Mouse (Mus musculus) granulocyte monocyte progenitor cell, adult 5-6 weeks (primary cell): Measurements from ENCODE around the gene Spns2. TPM values are rescaled to one million over a fixed set of nuclear protein-coding genes. Genes with fewer than 3 reads are reported as not detected.
A peak's percentile ranks its signal among the peaks of the same experiment; 100 is the strongest.

Source experiments
- ATAC-seq: replicated peaks from 2 replicates; pipeline ENCODE4 v1.8.0; 2016; ENCODE audit warnings: mild to moderate bottlenecking, moderate TSS enrichment, inconsistent platforms; ENCODE audit not compliant: poor library complexity, severe bottlenecking
- total RNA-seq, 2 experiments: library from RNA; stranded (forward) in 1 of 2; stranded (reverse) in 1 of 2; fragments of 200-712, 200-1000 nt in 1 of 2; fragments of >200 nt in 1 of 2; fragmentation: Nextera tagmentation in 1 of 2; gene quantifications; 2 replicates each; pipeline ENCODE4 v1.2.3; 2014 to 2017

The Spns2 gene
- total RNA-seq (2014; fragmentation: Nextera tagmentation) (27.1 and 41.2 TPM in 2 replicates), total RNA-seq (2017) (5.6 TPM in 2 replicates)

DNA sequence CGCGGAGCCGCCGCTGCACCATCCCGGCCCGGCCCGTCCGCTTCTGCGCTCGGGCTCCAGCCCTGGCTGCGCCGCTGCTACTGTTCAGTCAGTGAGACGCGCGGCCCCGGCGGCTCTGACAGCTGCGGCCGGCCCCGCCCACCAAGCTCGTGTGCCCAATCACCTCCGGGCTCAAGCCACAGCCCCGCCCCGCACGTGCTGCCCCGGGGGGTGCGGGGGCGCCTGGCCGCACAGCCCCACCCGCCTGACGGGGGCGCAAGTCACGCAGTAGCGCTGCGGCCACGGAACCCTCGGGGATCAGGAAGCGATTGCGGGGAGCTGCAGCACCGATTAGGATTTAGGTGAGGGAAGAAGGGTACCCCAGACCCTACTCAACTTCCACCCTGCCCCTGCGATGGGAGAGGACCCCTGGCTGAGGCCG is at the start of gene Spns2:
Spns2 (minus strand) TSS at position 24 of the 421 bp plus-strand sequence.
- peak; percentile 70 for ATAC-seq

DNA sequence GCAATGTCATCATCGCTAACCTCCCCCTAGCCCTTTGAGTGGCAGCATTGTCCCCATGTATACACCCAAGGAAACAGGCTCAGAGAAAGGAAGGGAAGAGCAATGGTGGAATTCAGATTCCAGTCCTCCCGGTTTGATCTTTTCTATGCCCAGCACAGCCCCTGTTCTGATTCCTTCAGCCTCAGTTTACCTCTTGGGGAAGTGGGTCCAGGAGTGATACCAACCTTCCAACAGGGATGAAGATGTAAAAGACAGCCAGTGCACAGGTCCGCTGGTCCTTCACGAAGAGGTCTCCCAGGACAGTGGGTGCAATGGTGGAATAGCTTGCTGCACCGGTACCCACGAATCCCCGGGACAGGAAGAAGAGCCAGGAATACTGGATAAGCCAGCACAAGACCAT is 49.1 kb upstream of the Spns2 start:
- ATAC-seq, result no peak

GRCm38 (mm10) chr11:72538037-72538755 is 48.5 kb upstream of the Spns2 start:
- peak; percentile 90 for ATAC-seq

DNA sequence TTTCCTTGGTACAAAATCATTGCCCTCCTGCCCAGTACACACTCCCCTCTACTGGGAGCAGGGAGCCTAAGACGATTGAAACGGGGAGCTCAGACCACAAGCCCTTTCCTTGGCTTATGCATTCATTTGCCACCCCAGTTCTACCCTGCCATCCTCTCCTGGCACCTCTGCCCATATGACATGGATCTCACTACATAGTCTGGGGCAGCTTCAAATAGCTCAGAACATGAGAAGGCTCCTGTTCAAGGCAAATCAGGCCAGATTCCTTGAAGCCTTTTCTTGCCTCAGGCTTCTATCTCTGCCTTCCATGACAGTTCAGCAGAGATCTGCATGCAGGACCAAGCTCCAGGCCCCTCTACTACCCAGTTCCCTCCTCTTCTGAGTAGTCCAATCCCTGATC is 47.8 kb upstream of the Spns2 start:
- ATAC-seq, result no peak

DNA sequence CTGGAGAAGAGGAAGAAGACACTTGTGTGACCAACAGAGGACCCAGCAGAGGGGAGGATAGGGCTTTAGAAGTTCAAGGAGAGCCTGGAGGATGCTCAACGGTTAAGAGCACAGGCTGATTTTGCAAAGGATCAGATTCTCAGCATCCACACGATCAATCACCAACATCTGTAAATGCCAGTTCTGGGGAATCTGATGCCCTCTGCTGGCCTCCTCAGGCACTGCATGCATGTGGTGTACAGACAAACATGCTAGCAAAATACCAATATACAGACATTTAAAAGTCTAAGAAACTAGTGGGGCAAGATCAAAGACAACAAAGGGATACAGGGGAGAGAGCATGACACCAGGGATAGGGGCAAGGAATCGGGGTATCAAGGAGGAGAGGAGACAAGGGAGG is 45.8 kb upstream of the Spns2 start:
- no peak for ATAC-seq

DNA sequence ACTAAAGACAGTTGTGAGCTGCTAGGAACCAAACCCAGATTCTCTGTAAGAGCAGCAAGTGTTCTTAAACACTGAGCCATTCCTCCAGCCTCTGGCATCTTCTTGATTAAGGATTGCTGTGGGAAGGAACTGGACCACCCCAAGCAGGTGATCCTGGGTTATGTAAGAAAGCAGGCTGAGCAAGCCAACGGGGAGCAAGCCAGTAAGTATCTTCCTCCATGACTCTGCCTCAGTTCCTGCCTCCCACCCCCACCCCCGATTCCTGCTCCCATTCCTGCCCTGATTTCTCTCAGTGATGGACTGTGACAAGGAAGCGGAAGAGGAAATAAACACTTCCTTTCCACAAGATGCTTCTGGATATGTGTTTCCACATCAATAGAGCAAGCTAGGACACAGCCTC is 43.2 kb upstream of the Spns2 start:
- ATAC-seq, result no peak

GRCm38 (mm10) chr11:72531632-72532031 is 41.9 kb upstream of the Spns2 start:
- ATAC-seq, result no peak

GRCm38 (mm10) chr11:72531144-72531543 is 41.4 kb upstream of the Spns2 start:
- no peak for ATAC-seq

- no peak for ATAC-seq
Observed at GRCm38 (mm10) chr11:72526190-72526589, 36.5 kb upstream of the Spns2 start.

GRCm38 (mm10) chr11:72523711-72524110 is 34.0 kb upstream of the Spns2 start:
- no peak for ATAC-seq

DNA sequence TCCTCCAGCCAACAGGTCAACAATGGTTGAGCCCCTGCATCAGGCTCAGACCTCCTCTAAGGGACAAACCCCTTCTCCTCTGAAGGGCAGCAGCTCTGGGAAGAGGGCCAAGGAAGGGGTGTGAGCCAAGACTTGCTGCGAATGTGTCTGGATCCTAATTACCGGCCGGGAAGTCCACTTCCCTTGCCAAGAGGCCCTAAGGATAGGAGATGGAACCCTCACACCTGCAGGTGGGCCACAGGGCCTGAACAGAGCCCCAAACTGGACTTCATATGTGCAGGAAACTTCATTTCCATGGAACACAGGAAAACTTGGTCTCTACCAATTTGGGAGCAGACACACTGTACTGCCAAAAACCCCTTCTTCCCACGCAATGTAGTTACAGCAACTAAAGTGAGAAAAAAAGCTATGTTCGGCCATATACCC is 32.9 kb upstream of the Spns2 start:
- no peak for ATAC-seq

DNA sequence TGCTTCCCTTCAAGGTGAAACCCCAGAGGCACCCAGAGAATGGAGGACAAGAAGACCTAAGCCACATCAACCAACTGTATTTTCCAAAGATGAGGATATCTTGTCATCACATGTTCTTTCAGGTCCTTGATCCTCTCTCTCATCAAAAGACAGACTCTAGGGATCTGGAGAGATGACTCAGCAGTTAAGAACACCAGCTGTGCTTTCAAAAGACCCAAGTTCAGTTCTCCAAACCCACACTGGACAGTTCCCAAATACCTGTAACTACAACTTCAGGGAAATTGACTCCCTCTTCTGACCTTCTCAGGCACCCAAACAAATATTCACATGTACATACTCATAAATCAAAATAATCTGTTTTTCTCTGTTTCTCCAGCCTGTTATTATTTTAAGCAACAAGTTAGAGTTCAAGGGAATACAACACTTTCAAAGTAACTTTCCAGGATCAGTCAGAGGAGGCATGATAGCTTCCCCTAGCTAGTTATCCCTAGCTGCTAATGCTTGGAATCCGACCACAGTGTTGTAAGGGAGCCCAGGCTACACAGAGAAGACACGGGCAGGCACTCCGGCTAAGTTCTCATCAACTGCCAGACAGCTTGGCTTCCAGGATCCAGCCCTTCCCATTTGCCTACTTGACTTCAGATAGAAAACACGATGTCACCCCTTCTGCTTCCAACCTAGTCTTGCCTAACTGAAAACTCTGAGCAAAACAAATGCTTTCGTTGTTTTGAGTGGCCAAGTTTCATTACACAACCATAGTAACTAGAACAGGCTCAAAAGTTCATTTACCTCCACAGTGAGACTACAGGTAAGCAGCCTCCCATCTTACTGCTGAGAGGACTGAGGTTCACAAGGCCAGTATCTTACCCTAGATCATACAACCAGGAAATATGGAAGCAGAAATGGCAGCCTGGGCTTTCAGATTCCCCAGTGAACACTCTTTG is 32.2 kb upstream of the Spns2 start:
- ATAC-seq, result no peak

GRCm38 (mm10) chr11:72519895-72520294 is 30.2 kb upstream of the Spns2 start:
- ATAC-seq, result peak; percentile 61

- ATAC-seq, result 0 out of 2 replicates have a peak, but pooled peaks have one; percentile 43
Observed at GRCm38 (mm10) chr11:72519189-72519588, 29.5 kb upstream of the Spns2 start.

DNA sequence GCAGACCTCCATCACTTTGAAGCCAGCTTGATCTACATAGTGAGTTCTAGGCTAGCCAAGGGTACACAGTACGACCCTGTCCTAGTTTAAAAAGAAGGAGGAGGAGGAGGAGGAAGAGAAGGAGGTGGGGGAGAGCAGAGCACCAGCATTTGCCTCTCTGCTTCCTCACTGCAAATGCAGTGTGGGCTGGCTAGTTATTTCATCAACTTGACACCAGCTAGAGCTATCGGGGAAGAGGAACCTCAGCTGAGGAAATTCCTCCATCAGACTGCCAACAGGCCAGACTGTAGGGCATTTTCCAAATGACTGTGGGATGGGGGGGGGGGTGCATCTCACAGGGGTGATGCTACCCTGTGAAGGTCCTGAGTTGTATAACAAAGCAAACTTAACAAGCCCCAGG is 28.7 kb upstream of the Spns2 start:
- peak; percentile 52 for ATAC-seq

GRCm38 (mm10) chr11:72514967-72515366 is 25.3 kb upstream of the Spns2 start:
- no peak for ATAC-seq

DNA sequence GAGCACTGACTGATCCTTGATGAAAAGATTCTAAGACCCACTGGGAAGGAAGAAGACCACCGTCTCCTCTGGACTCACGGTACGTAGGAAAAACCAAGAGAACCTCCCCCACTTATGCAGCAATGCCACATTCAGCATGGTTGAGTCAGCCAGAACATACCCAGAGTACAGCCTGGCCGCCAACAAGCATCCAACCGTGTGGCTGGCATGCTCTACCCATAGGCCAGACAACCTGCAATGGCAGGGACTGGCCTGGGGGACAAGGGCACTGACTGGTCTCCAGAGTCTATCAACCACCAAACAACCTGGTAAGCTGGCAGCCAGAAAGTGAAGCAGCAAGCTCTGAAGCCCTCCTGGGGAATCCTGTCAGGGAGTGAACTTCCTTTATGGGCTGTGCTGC is 18.9 kb upstream of the Spns2 start:
- ATAC-seq, result no peak

DNA sequence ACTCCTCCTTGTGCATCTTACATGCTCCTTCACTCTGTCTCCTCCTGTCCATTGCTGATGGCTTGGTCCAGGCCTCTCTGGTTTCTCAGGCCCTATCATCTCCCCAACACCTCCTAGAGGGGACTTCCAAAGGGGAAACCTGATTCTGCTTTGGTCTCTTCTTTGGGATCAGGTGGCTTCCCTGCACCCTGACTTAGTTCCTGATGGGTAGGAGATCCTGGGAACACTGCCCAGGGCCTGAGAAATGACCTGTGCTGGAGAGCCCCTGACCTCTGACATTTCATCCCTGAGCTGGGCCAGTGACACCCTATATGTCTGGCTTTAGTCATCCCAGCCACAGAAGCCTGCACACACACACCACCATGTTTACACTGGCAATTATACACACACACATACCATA is 17.9 kb upstream of the Spns2 start:
- ATAC-seq, result no peak

GRCm38 (mm10) chr11:72504016-72504797 is 14.5 kb upstream of the Spns2 start:
- ATAC-seq, result no peak

GRCm38 (mm10) chr11:72503501-72503921 is 13.8 kb upstream of the Spns2 start:
- ATAC-seq, result no peak
